Mouse (Mus musculus): Measurements from ENCODE around the gene Elk3.
A peak's percentile ranks its signal among the peaks of the same experiment; 100 is the strongest.

Gene Elk3

GRCm38 (mm10) chr10:93328321-93328720 is 17.4 kb upstream of the Elk3 start:
- no peak for DNase-seq

- no peak for DNase-seq
Measured at GRCm38 (mm10) chr10:93327187-93327586, 16.3 kb upstream of the Elk3 start.

- DNase-seq: no peak
Measured at GRCm38 (mm10) chr10:93326741-93327100, 15.8 kb upstream of the Elk3 start.

- peak; percentile 71 for DNase-seq
Measured at GRCm38 (mm10) chr10:93325804-93326740, 15.1 kb upstream of the Elk3 start.

GRCm38 (mm10) chr10:93325369-93325768 is 14.4 kb upstream of the Elk3 start:
- DNase-seq: no peak

- no peak for DNase-seq
Measured at GRCm38 (mm10) chr10:93324438-93324837, 13.5 kb upstream of the Elk3 start.

GRCm38 (mm10) chr10:93323659-93324058 is 12.7 kb upstream of the Elk3 start:
- DNase-seq: no peak

- DNase-seq: no peak
Measured at GRCm38 (mm10) chr10:93321763-93322162, 10.8 kb upstream of the Elk3 start.

GRCm38 (mm10) chr10:93320148-93320547 is 9.2 kb upstream of the Elk3 start:
- peak; percentile 46 for DNase-seq

GRCm38 (mm10) chr10:93319526-93320063 is 8.7 kb upstream of the Elk3 start:
- DNase-seq: no peak

- no peak for DNase-seq
Measured at GRCm38 (mm10) chr10:93316909-93317308, 6.0 kb upstream of the Elk3 start.

- no peak for DNase-seq
Measured at GRCm38 (mm10) chr10:93311576-93311975, 641 bp upstream of the Elk3 start.

- DNase-seq: peak; percentile 62
Measured at GRCm38 (mm10) chr10:93309934-93310621, 857 bp downstream of the Elk3 start.

- DNase-seq: peak; percentile 85
Measured at GRCm38 (mm10) chr10:93309131-93309933, 1.6 kb downstream of the Elk3 start.

- no peak for DNase-seq
Measured at GRCm38 (mm10) chr10:93306367-93306766, 4.6 kb downstream of the Elk3 start.

- DNase-seq: no peak
Measured at GRCm38 (mm10) chr10:93305946-93306345, 5.0 kb downstream of the Elk3 start.

GRCm38 (mm10) chr10:93303231-93303630 is 7.7 kb downstream of the Elk3 start:
- no peak for DNase-seq

GRCm38 (mm10) chr10:93301831-93302230 is 9.1 kb downstream of the Elk3 start:
- DNase-seq: no peak

- DNase-seq: no peak
Measured at GRCm38 (mm10) chr10:93298208-93298607, 12.7 kb downstream of the Elk3 start.

GRCm38 (mm10) chr10:93297774-93298173 is 13.2 kb downstream of the Elk3 start:
- peak; percentile 54 for DNase-seq

- DNase-seq: peak; percentile 57
Measured at GRCm38 (mm10) chr10:93294547-93295219, 16.3 kb downstream of the Elk3 start.

- DNase-seq: no peak
Measured at GRCm38 (mm10) chr10:93293621-93294020, 17.3 kb downstream of the Elk3 start.
